Mouse (Mus musculus): Measurements from ENCODE around the gene Tmem160.

Tmem160 gene

GRCm38 (mm10) chr7:16452587-16453073 is at the start of gene Tmem160:
Gene Tmem160 (plus strand): TSS chr7:16452779.
- peak; percentile 90 for DNase-seq (ENCODE audit: low spot score)

GRCm38 (mm10) chr7:16402968-16403948 is 49.3 kb upstream of the Tmem160 start:
- no peak for DNase-seq (ENCODE audit: low spot score)

GRCm38 (mm10) chr7:16404315-16405072 is 48.1 kb upstream of the Tmem160 start:
- no peak for DNase-seq (ENCODE audit: low spot score)

GRCm38 (mm10) chr7:16405073-16405455 is 47.5 kb upstream of the Tmem160 start:
- DNase-seq (ENCODE audit: low spot score), result peak; percentile 55

- DNase-seq (ENCODE audit: low spot score), result peak; percentile 81
Measured at GRCm38 (mm10) chr7:16405516-16406351, 46.8 kb upstream of the Tmem160 start.

GRCm38 (mm10) chr7:16406978-16407377 is 45.6 kb upstream of the Tmem160 start:
- DNase-seq (ENCODE audit: low spot score), result no peak

GRCm38 (mm10) chr7:16411100-16411499 is 41.5 kb upstream of the Tmem160 start:
- no peak for DNase-seq (ENCODE audit: low spot score)

- no peak for DNase-seq (ENCODE audit: low spot score)
Measured at GRCm38 (mm10) chr7:16412220-16412896, 40.2 kb upstream of the Tmem160 start.

GRCm38 (mm10) chr7:16412930-16413329 is 39.6 kb upstream of the Tmem160 start:
- DNase-seq (ENCODE audit: low spot score), result no peak

- DNase-seq (ENCODE audit: low spot score), result peak; percentile 39
Measured at GRCm38 (mm10) chr7:16415426-16415825, 37.2 kb upstream of the Tmem160 start.

- DNase-seq (ENCODE audit: low spot score), result peak; percentile 50
Measured at GRCm38 (mm10) chr7:16417141-16417771, 35.3 kb upstream of the Tmem160 start.

GRCm38 (mm10) chr7:16418713-16419112 is 33.9 kb upstream of the Tmem160 start:
- DNase-seq (ENCODE audit: low spot score), result no peak

- DNase-seq (ENCODE audit: low spot score), result no peak
Measured at GRCm38 (mm10) chr7:16420493-16421118, 32.0 kb upstream of the Tmem160 start.

- no peak for DNase-seq (ENCODE audit: low spot score)
Measured at GRCm38 (mm10) chr7:16422222-16422856, 30.2 kb upstream of the Tmem160 start.

GRCm38 (mm10) chr7:16423731-16424130 is 28.8 kb upstream of the Tmem160 start:
- DNase-seq (ENCODE audit: low spot score), result no peak

- DNase-seq (ENCODE audit: low spot score), result no peak
Measured at GRCm38 (mm10) chr7:16425721-16426120, 26.9 kb upstream of the Tmem160 start.

GRCm38 (mm10) chr7:16426129-16426729 is 26.4 kb upstream of the Tmem160 start:
- DNase-seq (ENCODE audit: low spot score), result peak; percentile 87

GRCm38 (mm10) chr7:16433352-16433971 is 19.1 kb upstream of the Tmem160 start:
- no peak for DNase-seq (ENCODE audit: low spot score)

GRCm38 (mm10) chr7:16435088-16435487 is 17.5 kb upstream of the Tmem160 start:
- no peak for DNase-seq (ENCODE audit: low spot score)

All from urinary bladder, postnatal 14 days (tissue).